In the genomic region with DNA sequence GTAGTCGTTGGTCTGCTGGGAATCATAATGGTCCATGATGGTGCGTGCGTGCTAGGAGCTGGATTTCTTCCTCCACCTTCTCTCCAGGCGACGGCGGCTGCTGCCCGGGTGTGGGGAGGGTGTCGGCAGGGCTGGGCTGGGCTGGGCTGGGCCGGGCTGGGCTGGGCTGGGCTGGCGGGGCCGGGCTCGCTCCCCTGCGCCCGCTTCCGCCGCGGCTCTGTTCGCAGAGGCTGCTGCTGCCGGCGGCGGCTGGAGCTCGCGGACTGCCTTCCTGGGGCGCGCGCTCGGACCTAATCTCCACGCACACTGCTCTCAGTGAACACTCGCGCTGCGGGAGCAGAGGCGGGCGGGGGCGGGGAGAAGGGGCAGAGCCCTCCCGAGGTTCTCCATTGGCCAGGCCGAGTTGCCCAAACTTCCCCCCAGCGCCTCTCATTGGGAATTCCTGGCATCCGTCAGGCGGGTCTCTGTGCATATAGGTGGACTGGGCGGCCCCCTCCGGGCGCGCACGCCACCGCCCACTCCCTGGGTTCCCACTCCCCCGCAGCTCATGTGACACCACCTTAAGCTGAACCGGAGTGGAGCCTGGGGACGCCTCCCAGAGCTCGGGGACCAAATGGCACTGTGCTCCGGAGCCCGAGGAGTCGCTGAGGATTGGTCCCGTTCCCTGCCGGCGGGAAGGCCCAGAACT, we compare ENCODE assay signal across 8 mouse cellular contexts. TPM values are rescaled to one million over a fixed set of nuclear protein-coding genes. Genes with fewer than 3 reads are reported as not detected.
DNase-seq lines count a peak whose midpoint lies in the region; ATAC-seq and TF ChIP-seq lines count a peak whose summit lies in the region.

Gene Actn1, minus strand, starts transcription at position 316 of the 688 bp plus-strand sequence.

- peak within 1 kb of the TSS; percentile 87 for H3K4me3 ChIP-seq in heart, embryonic 11.5 days (ENCODE audit: low read depth, low read length)
- H3K4me3 ChIP-seq in kidney, embryonic 16.5 days (ENCODE audit: low read length): peak within 1 kb of the TSS; percentile 89
- peak within 1 kb of the TSS; percentile 100 for H3K4me3 ChIP-seq in myocyte

- WGBS in heart, embryonic 11.5 days (ENCODE audit: insufficient replicate concordance): under 1% methylated on average over 50 of the region's 55 CpGs
- under 1% methylated on average over 53 of the region's 55 CpGs for WGBS in kidney, embryonic 16.5 days

- TF ChIP-seq POLR2A in myocyte (IDR thresholded peaks at IDR 0.05; ENCODE audit: insufficient read length, low read depth): peak; percentile 73

- ATAC-seq in erythroid progenitor cell, adult 5-6 weeks (replicated peaks; ENCODE audit: low FRiP score, poor library complexity, severe bottlenecking): no peak
- ATAC-seq in heart, embryonic 11.5 days (replicated peaks; ENCODE audit: insufficient number of reproducible peaks, low FRiP score, low TSS enrichment): peak; percentile 91
- ATAC-seq in kidney, embryonic 16.5 days (ENCODE audit: low FRiP score, low TSS enrichment): peak; percentile 97

- H3ac ChIP-seq in myocyte (ENCODE audit: control insufficient read depth, insufficient read length): peak within 1 kb of the TSS; percentile 55

- no peaks in the 10 kb centered on the region for H3K27me3 ChIP-seq in heart, embryonic 11.5 days (ENCODE audit: control insufficient read depth, insufficient read depth, low read length)
- H3K27me3 ChIP-seq in kidney, embryonic 16.5 days (ENCODE audit: insufficient read depth, low read length): no peaks in the 10 kb centered on the region
- H3K27me3 ChIP-seq in myocyte (ENCODE audit: control insufficient read depth, insufficient read depth, insufficient read length): no peaks in the 10 kb centered on the region

- H3K79me2 ChIP-seq in myocyte (ENCODE audit: control insufficient read depth, insufficient read depth): peaks cover 47% of the 10 kb centered on the region

- H3K4me2 ChIP-seq in heart, embryonic 11.5 days: peak within 1 kb of the TSS; percentile 67
- peak within 1 kb of the TSS; percentile 88 for H3K4me2 ChIP-seq in kidney, embryonic 16.5 days (replicated peaks; ENCODE audit: low read depth, low read length)
- H3K4me2 ChIP-seq in myocyte (ENCODE audit: low read depth): peak within 1 kb of the TSS; percentile 87

- peak within 1 kb of the TSS; percentile 97 for H3K27ac ChIP-seq in heart, embryonic 11.5 days (ENCODE audit: low read depth, low read length)
- H3K27ac ChIP-seq in kidney, embryonic 16.5 days (ENCODE audit: low read length): peak within 1 kb of the TSS; percentile 98

- H3K9ac ChIP-seq in heart, embryonic 11.5 days (ENCODE audit: low read depth, low read length): peak within 1 kb of the TSS; percentile 97
- peak within 1 kb of the TSS; percentile 89 for H3K9ac ChIP-seq in kidney, embryonic 16.5 days (replicated peaks; ENCODE audit: low read length)

- peak; percentile 75 for DNase-seq in CD4-positive helper T cell, adult 2 months (ENCODE audit: low read depth, low spot score)
- DNase-seq in brain, embryonic 18.5 days (ENCODE audit: low read depth, low spot score): peak; percentile 90
- peak; percentile 83 for DNase-seq in liver
- peak; percentile 67 to 84 for DNase-seq in spleen, postnatal 4 days (ENCODE audit: low spot score in 2 of 2)

- no peaks in the 10 kb centered on the region for H3K36me3 ChIP-seq in heart, embryonic 11.5 days (ENCODE audit: control insufficient read depth, insufficient read depth, low read length)
- no peaks in the 10 kb centered on the region for H3K36me3 ChIP-seq in kidney, embryonic 16.5 days (ENCODE audit: insufficient read depth, low read length)
- H3K36me3 ChIP-seq in myocyte (ENCODE audit: control insufficient read depth, insufficient read depth): no peaks in the 10 kb centered on the region

- peaks cover 33% of the 10 kb centered on the region for H3K4me1 ChIP-seq in heart, embryonic 11.5 days (ENCODE audit: control insufficient read depth, insufficient read depth, low read length)
- H3K4me1 ChIP-seq in kidney, embryonic 16.5 days (ENCODE audit: insufficient read depth, low read length): peaks cover 30% of the 10 kb centered on the region

- no peaks in the 10 kb centered on the region for H3K9me3 ChIP-seq in heart, embryonic 11.5 days (replicated peaks; ENCODE audit: control insufficient read depth, low read length)
- H3K9me3 ChIP-seq in kidney, embryonic 16.5 days (ENCODE audit: low read length): no peaks in the 10 kb centered on the region

TF ChIP-seq in myocyte, 11 proteins besides CTCF, POLR2A, EP300 and RAD21:
- peak; percentile 38 for TF ChIP-seq REST (IDR thresholded peaks at IDR 0.05; ENCODE audit: insufficient read depth, insufficient read length)
- peak in 1 of 3 experiments; percentile 27 for TF ChIP-seq MYOD1 (IDR thresholded peaks at IDR 0.05; ENCODE audit: control insufficient read depth in 1 of 3, insufficient read length in 2 of 3, low read depth in 2 of 3)
- no peak for TF ChIP-seq TCF12 (IDR thresholded peaks at IDR 0.05; ENCODE audit: insufficient read depth, poor library complexity, severe bottlenecking)
- TF ChIP-seq E2F4 (IDR thresholded peaks at IDR 0.05; ENCODE audit: insufficient read depth): peak; percentile 21
- TF ChIP-seq USF1 (IDR thresholded peaks at IDR 0.05; ENCODE audit: low read depth): peak; percentile 76

RNA-seq across cellular contexts. Expression of gene Actn1, which starts in this region (rescaled TPM):
- total RNA-seq in erythroid progenitor cell, adult 5-6 weeks (2015; ENCODE audit: low replicate concordance): 16.2 and 21.4 TPM in 2 replicates
- 10.8 and 13.0 TPM in 2 replicates for total RNA-seq in erythroid progenitor cell, adult 5-6 weeks (2017; ENCODE audit: low replicate concordance)
- polyA plus RNA-seq in heart, embryonic 11.5 days (2014; fragmentation: Nextera tagmentation; extraction: Ambion mirVana): 53.2 and 54.1 TPM in 2 replicates
- polyA plus RNA-seq in kidney, embryonic 16.5 days (2015; fragmentation: Nextera tagmentation; extraction: Ambion mirVana): 44.8 and 49.2 TPM in 2 replicates
- 166 TPM for polyA plus RNA-seq in myocyte (2012; fragmentation: generic; extraction: Trizol)
